Mouse (Mus musculus) megakaryocyte, embryonic 14.5 days (primary cell): Measurements from ENCODE around the gene Rbms3.

Source experiments
- FLI1 ChIP-seq: IDR thresholded peaks from 2 replicates; pipeline ENCODE4 v1.6.1; 2012; ENCODE audit warnings: low read length, inconsistent platforms, mixed read lengths
- GATA1 ChIP-seq: IDR thresholded peaks from 3 replicates; pipeline ENCODE4 v1.6.1; 2012; ENCODE audit warnings: mixed read lengths, low read length, inconsistent platforms, borderline replicate concordance

DNA sequence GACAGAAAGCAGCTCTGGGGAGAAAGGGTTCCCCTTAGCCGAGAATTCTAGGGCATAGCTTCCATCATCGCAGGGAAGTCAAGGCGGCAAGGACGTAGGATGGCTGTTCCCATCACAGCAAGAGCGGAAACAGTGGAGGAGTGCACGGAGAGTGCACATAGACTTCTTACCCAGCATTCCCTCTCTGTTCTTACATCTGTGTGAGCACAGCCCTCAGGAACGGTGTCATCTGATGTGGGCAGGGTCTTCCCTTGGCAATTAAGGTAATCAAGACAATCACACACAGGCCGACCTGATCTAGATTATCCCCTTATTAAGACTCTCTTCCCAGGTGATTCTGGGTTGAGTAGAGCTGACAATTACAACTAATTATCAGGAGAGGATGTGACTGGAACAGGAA, 689.0 kb downstream of the Rbms3 start:
- TF ChIP-seq GATA1 (no peak), FLI1 (no peak)
